Mouse (Mus musculus): ENCODE data around the gene Tnfaip3.

DNA sequence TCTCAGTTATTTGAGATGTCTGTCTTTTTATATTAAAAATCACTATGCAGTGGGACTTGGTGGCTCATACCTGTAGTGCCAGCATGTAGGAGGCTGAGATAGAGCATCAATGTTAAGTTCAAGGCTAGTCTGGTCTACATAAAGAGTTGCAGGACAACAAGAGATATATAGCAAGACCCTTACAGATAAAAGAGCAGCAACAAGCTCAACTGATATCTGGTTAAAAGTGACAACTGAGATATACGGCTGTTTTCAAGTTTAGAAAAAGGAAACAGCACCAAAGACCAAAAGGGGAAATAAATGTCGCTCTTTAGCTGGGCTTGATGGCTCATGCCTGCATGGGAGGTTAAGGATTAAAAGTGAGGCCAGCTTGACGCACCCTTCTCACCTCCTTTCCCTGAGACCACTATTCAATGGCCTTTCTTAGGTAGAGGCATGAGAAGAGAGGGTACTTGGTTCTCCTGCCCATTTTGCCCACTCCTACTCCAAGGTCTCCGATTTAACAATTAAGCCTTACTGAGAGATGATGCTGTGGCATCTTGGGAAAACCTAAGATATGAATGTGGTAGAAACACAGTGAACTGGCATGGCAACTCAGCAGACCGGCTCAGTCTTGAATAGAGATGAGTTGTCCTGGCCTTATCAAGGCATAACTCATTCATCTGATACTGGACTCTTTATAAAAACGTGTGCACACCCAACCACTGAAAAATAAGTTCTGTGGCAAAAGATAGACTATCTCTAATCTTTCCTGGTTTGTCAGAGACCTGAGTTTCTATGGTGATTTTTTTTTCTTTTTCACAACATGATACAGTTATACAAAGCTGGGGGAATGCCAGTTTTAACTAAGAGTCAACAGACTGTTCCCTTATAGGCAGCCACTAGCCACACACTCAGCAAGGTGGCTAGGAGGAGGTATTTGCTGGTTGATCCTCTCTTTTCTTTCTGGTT lies 49.5 kb upstream of the Tnfaip3 start:
- TF ChIP-seq POLR2A (IDR thresholded peaks at IDR 0.05; ENCODE audit: insufficient read length, low read depth) (no peak), MAX (IDR thresholded peaks at IDR 0.05; ENCODE audit: low read depth) (no peak), E2F4 (IDR thresholded peaks at IDR 0.05; ENCODE audit: insufficient read depth) (no peak), POLR2AphosphoS2 (IDR thresholded peaks at IDR 0.05; ENCODE audit: insufficient read length, low read depth) (no peak), CEBPB (IDR thresholded peaks at IDR 0.05; ENCODE audit: insufficient read depth, poor library complexity, severe bottlenecking) (no peak), USF1 (IDR thresholded peaks at IDR 0.05; ENCODE audit: low read depth) (no peak), TCF12 (IDR thresholded peaks at IDR 0.05; ENCODE audit: insufficient read depth, poor library complexity, severe bottlenecking) (no peak), SRF (IDR thresholded peaks at IDR 0.05; ENCODE audit: control insufficient read depth, insufficient read length, low read depth) (no peak), MYOD1 (IDR thresholded peaks at IDR 0.05; ENCODE audit: control insufficient read depth in 1 of 3, insufficient read length in 2 of 3, low read depth in 2 of 3) (no peak), MYOG (IDR thresholded peaks at IDR 0.05; ENCODE audit: control insufficient read depth in 1 of 3, insufficient read depth in 1 of 3, insufficient read length in 2 of 3, low read depth in 2 of 3) (no peak), REST (IDR thresholded peaks at IDR 0.05; ENCODE audit: insufficient read depth, insufficient read length) (no peak), TCF3 (IDR thresholded peaks at IDR 0.05; ENCODE audit: insufficient read length, low read depth) (no peak)
